Mouse (Mus musculus): Measurements from ENCODE around the gene Idua.

DNA sequence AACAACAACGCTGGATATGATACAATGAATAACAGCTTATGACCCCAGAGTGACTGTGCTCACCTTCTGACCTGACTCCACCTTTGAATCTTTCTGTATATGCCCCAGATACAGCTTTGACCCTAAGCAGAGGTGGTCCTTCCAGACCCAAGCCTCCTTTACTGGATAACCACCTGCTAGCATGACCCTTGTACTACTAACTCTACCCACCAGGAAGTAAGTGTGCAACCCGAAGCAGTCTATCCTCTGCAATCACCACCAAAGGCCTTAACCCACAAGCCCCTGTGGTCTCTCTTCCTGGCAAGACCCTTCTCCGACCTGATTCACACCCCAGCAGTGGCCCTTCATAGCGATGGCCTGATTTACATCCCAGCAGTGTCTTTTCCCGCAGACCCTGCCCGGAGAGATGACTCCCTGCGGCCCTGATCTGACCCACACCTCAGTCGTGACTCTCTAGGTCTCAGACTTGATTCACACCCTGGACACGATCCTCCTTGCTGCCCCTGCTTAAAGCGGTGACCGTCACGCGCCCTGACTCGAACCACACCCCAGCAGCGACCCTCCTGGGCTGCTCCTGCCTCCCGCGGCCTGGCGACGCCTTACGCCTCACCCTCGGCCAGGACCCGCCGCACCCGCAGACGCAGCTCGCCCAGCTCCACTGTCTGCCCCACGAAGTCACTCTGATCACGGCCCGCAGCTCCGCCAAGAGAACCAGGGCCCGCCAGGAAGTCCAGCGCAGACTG, 31.1 kb upstream of the Idua start:
- TF ChIP-seq CTCF (IDR thresholded peaks at IDR 0.05; ENCODE audit: extremely low read depth, insufficient read depth, insufficient read length, insufficient replicate concordance) (no peak), POLR2A (IDR thresholded peaks at IDR 0.05; ENCODE audit: low read depth, low read length) (no peak)
